Mouse (Mus musculus): ENCODE results near the gene Atm.

DNA sequence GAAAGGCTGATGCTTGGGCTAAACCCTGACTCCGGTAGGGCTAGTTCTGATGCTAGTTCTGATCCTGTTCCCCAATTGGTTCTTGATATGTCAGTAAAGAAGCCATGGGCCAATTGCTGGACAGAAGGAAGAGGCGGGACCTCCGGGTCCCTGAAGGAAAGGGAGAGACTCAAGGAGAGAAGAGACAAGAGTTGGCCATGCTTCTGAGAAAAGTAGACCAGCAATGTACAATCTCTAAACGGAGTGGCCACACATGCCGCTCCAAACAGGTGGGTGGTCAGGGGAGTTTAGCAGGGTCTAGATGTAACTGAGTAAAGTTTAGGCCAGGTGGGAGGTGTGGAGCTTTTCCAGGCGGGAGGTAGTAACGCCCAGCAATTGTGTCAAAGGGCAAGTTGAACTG lies 28.5 kb downstream of the Atm start:
- no peak for TF ChIP-seq ZNF384 (IDR thresholded peaks at IDR 0.05; ENCODE audit: low read depth, low read length)
- no peak for TF ChIP-seq HCFC1 (IDR thresholded peaks at IDR 0.05; ENCODE audit: borderline replicate concordance, insufficient read depth, low read length)
- TF ChIP-seq ZC3H11A (IDR thresholded peaks at IDR 0.05; ENCODE audit: borderline replicate concordance, low read depth, low read length), result no peak
- TF ChIP-seq CHD2 (IDR thresholded peaks at IDR 0.05; ENCODE audit: low read depth, low read length), result peak; percentile 80

All from ES-E14 (cell line).